Mouse (Mus musculus) megakaryocyte, embryonic 14.5 days (primary cell): Measurements from ENCODE around the gene Emd. TPM values are rescaled to one million over a fixed set of nuclear protein-coding genes. Genes with fewer than 3 reads are reported as not detected.

Source experiments
- H3K27me3 ChIP-seq: replicated peaks from 2 replicates; pipeline ENCODE3; 2012; ENCODE audit warnings: inconsistent platforms
- H3K36me3 ChIP-seq: replicated peaks from 2 replicates; pipeline ENCODE3; 2012; ENCODE audit warnings: low read length, inconsistent platforms, mixed read lengths
- H3K4me1 ChIP-seq: 2 replicates; pipeline ENCODE4 v1.6.1; 2012; ENCODE audit warnings: inconsistent platforms
- H3K4me3 ChIP-seq: replicated peaks from 2 replicates; pipeline ENCODE3; 2012; ENCODE audit warnings: moderate library complexity, mild to moderate bottlenecking, inconsistent platforms
- H3K9me3 ChIP-seq: 2 replicates; pipeline ENCODE4 v1.6.1; 2012; ENCODE audit warnings: inconsistent platforms
- FLI1 ChIP-seq: IDR thresholded peaks from 2 replicates; pipeline ENCODE4 v1.6.1; 2012; ENCODE audit warnings: low read length, inconsistent platforms, mixed read lengths
- GATA1 ChIP-seq: IDR thresholded peaks from 3 replicates; pipeline ENCODE4 v1.6.1; 2012; ENCODE audit warnings: mixed read lengths, low read length, inconsistent platforms, borderline replicate concordance
- polyA plus RNA-seq: library from polyadenylated mRNA; stranded (reverse); fragments of >175 nt; gene quantifications from 2 replicates; pipeline ENCODE4 v1.2.3, GENCODE M21; 2012; ENCODE audit warnings: low replicate concordance; ENCODE audit not compliant: insufficient read depth

The Emd gene
- polyA plus RNA-seq, 1 experiment: 49.4 TPM

DNA sequence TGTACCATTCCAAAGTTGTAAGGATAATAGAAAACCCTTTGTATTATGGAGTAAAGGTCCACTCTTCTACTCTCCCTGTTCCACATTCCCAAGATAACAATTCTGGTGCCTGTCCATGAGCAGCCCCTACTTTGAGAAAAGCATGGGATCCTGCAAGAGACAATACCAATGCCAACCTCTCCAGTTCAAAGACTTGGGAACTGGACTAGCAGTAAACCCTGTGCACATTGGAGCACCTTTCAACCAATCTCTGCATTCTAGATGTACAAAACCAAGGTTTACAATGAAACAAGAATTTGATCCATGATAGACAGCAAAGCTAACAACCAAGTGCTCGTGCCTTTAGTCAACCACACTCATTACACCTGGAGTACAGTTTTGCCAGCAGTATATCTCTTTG, 9.4 kb upstream of the Emd start:
- H3K4me3 ChIP-seq: peak overlapping the region; percentile 94
- H3K27me3 ChIP-seq: peaks cover 20% of the 10 kb centered on the region
- peaks cover 4% of the 10 kb centered on the region; the same call in 1 of the 2 replicates for H3K9me3 ChIP-seq
- TF ChIP-seq FLI1: no peak
- no peak for TF ChIP-seq GATA1
- peaks cover 54% of the 10 kb centered on the region for H3K4me1 ChIP-seq
- H3K36me3 ChIP-seq: peaks cover 36% of the 10 kb centered on the region

DNA sequence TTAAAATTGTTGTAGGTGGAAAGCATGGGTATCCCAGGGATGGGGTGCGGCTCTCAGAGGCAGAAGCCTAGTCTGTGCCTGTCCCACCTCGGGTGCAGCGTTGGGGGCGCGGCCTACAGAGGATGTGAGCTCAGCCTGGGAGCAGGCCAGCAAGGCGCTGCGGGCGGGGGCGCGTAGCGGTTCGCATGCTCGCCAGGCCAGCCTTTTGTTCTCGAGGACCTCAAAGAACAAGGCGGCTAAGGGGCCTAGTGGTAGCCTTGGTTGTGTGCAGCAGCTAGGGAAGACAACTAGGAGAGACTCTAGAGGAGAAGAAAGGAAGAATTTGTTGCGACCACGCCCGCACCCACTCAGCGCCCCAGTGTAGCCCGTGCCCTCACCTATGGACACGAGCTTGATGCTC, 8.8 kb upstream of the Emd start:
- Histone ChIP-seq H3K4me1 (peaks cover 51% of the 10 kb centered on the region), H3K27me3 (peaks cover 16% of the 10 kb centered on the region), H3K9me3 (peaks cover 4% of the 10 kb centered on the region; the same call in 1 of the 2 replicates), H3K4me3 (peak overlapping the region; percentile 94), H3K36me3 (peaks cover 31% of the 10 kb centered on the region)
- TF ChIP-seq FLI1 (no peak), GATA1 (no peak)

DNA sequence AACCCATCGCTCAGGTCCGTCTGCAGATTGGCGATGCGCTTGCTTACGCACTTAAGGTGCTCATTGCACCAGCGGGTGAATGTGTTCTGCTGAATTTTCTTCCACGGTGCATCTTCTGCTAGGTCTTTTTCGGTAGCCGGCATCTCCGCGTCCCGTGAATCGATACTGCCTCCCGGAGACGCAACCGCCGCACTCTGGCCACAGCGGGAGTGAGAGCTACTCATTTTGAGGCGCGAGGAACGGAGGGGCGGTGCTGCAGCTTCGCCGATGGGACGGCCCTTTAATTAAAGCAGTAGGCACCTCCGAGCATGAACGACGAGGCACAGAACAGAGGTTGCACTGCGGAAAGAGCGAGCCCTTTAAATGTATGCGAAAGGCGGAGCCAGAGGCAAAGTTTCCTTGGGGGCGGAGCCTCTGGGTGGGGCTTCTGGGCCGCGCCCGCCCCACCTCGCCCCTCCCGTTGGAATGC, 8.2 kb upstream of the Emd start:
- Histone ChIP-seq H3K27me3 (peaks cover 13% of the 10 kb centered on the region), H3K4me3 (peak overlapping the region; percentile 94), H3K4me1 (peaks cover 46% of the 10 kb centered on the region), H3K36me3 (peaks cover 25% of the 10 kb centered on the region), H3K9me3 (peaks cover 4% of the 10 kb centered on the region; the same call in 1 of the 2 replicates)
- no peak for TF ChIP-seq GATA1
- no peak for TF ChIP-seq FLI1

DNA sequence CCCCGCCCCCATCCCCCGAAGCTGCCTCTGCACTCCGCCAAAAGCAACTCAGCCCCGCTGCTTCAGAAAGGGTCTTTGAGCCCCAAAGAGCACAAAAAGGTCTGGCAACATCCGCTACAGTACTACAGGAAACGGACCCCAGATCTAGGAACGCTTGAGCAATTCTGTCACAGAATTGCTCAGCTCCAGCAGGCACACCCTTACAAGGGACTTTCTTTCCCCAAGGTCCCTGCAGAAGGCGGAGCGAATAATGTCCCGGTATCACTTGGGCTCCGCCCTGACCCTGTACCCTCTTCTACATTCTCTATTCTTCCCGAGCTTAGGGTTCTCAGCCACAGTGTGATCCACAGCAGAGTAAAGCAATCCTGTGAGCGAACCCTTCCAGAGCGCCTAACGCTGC, 7.8 kb upstream of the Emd start:
- TF ChIP-seq FLI1 (no peak), GATA1 (no peak)

DNA sequence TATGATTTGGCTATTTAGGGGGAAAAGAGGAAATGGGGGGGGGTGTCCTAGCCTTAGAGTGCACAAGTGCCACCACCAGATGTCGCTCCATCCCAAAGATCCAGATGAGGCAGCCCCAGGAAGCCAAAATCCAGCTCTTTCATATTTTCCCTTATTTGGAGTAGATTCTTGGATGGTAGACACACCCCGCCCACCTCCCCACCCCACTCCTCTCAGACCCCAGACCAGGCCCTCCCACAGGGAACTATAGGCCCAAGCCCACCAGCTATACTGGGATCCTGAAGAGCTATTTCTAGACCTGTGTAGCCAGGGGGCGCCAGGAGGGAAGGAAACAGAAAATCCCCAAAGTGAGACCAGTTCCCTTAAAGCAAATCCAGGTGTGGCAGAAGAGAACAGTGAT, 5.8 kb upstream of the Emd start:
- Histone ChIP-seq H3K27me3 (peaks cover 13% of the 10 kb centered on the region), H3K4me3 (peak overlapping the region; percentile 92), H3K4me1 (peaks cover 25% of the 10 kb centered on the region), H3K36me3 (peaks cover under 1% of the 10 kb centered on the region), H3K9me3 (peaks cover 4% of the 10 kb centered on the region; the same call in 1 of the 2 replicates)
- no peak for TF ChIP-seq GATA1
- TF ChIP-seq FLI1: no peak

More for the DNA sequence above, 7.8 kb upstream of the Emd start:
- H3K9me3 ChIP-seq: peaks cover 4% of the 10 kb centered on the region; the same call in 1 of the 2 replicates
- peaks cover 21% of the 10 kb centered on the region for H3K36me3 ChIP-seq
- H3K27me3 ChIP-seq: peaks cover 13% of the 10 kb centered on the region
- peaks cover 42% of the 10 kb centered on the region for H3K4me1 ChIP-seq
- H3K4me3 ChIP-seq: peak overlapping the region; percentile 94

DNA sequence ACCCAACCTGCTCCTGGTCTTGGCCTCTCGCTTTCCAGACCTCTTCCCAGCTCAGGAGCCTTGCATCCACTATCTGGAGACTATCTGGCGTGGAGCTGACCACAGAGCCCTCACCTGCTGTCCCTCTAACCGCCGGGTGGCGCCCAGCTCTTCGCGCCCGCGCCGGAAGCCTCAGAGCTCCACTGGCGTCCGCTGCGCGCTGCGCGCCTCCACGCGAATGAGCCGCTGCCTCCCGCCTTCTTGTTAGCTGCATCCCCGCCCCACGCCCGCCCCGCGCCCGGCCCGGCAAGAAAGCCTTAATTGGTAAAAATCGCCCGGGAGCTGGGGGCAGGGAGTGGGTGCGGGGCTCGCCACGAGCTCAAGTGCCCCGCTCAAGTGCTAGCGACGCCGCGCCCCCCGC, 4.9 kb upstream of the Emd start, which contains the start of gene Flna:
Gene Flna (minus strand): TSS at position 206 of the 400 bp plus-strand sequence.
- Histone ChIP-seq H3K36me3 (no peaks in the 10 kb centered on the region), H3K4me1 (peaks cover 20% of the 10 kb centered on the region), H3K9me3 (peaks cover 4% of the 10 kb centered on the region; the same call in 1 of the 2 replicates), H3K27me3 (peaks cover 13% of the 10 kb centered on the region), H3K4me3 (peak within 1 kb of the TSS; percentile 92)
- TF ChIP-seq FLI1: no peak

DNA sequence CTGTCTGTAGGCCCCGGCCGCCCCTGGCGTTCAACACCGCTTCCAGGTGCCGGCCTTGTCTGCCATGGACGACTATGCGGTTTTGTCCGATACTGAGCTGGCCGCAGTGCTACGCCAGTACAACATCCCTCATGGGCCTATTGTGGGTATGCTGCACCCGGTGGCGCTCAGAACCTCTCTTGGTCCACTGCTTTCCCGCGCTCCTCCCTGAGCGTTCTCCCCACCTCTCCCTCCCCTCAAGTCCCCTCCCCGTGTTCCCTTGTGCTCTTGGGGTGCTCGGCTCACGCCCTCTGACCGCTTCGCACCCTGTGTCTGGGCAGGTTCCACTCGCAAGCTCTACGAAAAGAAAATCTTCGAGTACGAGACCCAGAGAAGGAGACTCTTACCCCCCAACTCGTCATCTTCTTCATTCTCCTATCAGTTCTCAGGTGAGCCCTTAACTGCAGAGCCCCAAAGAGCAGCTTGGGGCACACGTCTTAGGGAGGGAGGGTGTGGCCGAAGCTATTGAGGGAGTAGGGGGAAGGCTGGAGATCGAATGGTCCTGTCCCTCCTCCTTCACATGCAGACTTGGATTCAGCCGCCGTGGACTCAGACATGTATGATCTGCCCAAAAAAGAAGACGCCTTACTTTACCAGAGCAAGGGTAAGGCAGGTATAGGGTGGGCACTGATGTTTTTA, 540 bp downstream of the Emd start:
- H3K4me1 ChIP-seq: peaks cover 32% of the 10 kb centered on the region
- peaks cover 2% of the 10 kb centered on the region for H3K27me3 ChIP-seq
- H3K36me3 ChIP-seq: peaks cover 32% of the 10 kb centered on the region
- peak overlapping the region; percentile 98 for H3K4me3 ChIP-seq
- H3K9me3 ChIP-seq: no peaks in the 10 kb centered on the region
- TF ChIP-seq FLI1 (no peak), GATA1 (no peak)

DNA sequence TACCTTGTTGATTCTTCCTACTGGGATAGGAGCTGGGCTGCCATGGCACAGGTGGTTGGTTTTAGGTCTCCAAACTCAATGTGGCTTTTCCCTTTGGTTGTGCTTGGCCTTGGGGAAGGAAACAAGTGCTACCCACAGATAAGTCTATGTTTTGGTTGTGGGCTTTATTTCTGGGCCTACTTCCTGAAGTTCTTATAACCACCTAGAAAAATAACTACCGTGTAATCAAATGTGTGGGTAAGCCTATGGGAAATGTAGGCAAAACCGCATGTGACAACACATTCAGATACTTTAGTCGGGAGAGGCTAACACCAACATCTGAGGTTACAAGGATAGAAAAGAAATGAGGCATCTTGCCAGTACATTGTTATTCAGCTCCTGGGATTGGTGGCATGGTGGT, 3.3 kb downstream of the Emd start:
- Histone ChIP-seq H3K36me3 (peaks cover 35% of the 10 kb centered on the region), H3K4me1 (peaks cover 31% of the 10 kb centered on the region), H3K4me3 (no peak overlapping the region), H3K27me3 (no peaks in the 10 kb centered on the region), H3K9me3 (no peaks in the 10 kb centered on the region)
- no peak for TF ChIP-seq FLI1
- TF ChIP-seq GATA1: no peak

DNA sequence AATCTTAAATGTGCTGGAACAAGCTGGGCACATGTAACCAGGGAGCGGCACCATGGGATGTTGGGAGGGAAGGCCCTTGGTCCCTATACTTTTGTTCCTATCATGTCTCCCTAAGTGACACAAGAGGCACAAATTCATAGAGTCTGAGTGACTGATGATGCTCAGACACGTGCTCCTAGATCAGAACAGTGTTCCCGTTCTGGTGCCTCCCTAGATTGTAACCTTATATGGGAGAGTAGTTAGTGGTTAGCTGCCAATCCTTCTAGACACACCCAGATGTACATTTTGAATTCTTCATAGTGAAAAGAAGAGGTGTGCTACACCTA, 15.2 kb downstream of the Emd start:
- H3K9me3 ChIP-seq: peaks cover 5% of the 10 kb centered on the region; the same call in 1 of the 2 replicates
- TF ChIP-seq FLI1: no peak
- no peak for TF ChIP-seq GATA1
- peak overlapping the region; percentile 91 for H3K4me3 ChIP-seq
- peaks cover 22% of the 10 kb centered on the region for H3K36me3 ChIP-seq
- H3K27me3 ChIP-seq: peaks cover 14% of the 10 kb centered on the region
- H3K4me1 ChIP-seq: peaks cover 20% of the 10 kb centered on the region

DNA sequence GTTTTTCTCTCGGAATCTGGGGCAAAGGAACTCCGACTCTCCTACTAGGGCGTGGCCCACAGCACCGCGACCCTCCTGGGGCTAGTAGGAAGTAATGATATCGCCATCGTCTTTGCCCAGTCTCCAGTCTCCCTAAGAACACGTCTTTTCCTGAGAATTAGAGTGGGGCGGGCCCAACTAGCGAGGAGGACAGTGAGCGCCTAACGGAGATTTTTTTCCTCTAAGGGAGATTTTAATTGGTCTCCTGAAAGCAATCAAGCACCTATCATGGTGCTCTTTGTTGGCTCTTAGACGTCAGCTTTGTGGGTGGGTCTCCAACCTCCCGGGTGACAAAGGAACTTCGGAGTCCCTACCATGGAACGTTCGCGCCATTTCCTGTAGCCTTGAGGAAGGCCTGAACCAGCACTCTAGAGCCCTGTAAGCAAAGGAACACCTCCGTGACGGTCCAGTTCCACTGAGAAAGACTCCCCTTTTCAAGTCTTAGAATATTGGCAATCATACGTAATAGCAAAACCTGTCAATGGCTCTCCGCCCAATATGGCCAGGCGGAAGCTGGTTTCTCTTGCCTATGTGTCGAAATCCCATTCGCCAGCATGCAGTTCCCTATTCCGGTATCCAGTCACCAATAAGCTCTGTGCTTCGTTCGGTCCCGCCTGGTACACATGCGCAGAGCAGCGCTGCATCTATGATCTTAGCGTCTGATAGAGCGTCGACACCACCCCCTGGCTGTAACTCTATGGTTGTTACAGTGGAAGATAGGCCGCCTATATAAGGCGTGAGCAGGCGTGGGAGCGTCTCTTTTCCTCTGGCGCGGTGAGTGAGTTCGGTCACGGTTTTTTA, 15.8 kb downstream of the Emd start, which contains the start of gene Rpl10:
Gene Rpl10 (plus strand): TSS at position 751 of the 840 bp plus-strand sequence.
- Histone ChIP-seq H3K9me3 (peaks cover 5% of the 10 kb centered on the region; the same call in 1 of the 2 replicates), H3K27me3 (peaks cover 9% of the 10 kb centered on the region), H3K36me3 (peaks cover 22% of the 10 kb centered on the region), H3K4me1 (peaks cover 20% of the 10 kb centered on the region), H3K4me3 (peak within 1 kb of the TSS; percentile 91)
- TF ChIP-seq FLI1 (no peak), GATA1 (peak; percentile 88)
